Mouse (Mus musculus) liver, embryonic 14.5 days (tissue): ENCODE data around the gene Trmt2a.

ENCODE experiments used
- CTCF ChIP-seq: IDR thresholded peaks from 2 replicates; pipeline ENCODE4 v1.5.1; 2016; ENCODE audit warnings: antibody characterized with exemption, low read depth, control low read depth
- EP300 ChIP-seq: IDR thresholded peaks from 2 replicates; pipeline ENCODE4 v1.6.1; 2016; ENCODE audit warnings: antibody characterized with exemption, low read depth

DNA sequence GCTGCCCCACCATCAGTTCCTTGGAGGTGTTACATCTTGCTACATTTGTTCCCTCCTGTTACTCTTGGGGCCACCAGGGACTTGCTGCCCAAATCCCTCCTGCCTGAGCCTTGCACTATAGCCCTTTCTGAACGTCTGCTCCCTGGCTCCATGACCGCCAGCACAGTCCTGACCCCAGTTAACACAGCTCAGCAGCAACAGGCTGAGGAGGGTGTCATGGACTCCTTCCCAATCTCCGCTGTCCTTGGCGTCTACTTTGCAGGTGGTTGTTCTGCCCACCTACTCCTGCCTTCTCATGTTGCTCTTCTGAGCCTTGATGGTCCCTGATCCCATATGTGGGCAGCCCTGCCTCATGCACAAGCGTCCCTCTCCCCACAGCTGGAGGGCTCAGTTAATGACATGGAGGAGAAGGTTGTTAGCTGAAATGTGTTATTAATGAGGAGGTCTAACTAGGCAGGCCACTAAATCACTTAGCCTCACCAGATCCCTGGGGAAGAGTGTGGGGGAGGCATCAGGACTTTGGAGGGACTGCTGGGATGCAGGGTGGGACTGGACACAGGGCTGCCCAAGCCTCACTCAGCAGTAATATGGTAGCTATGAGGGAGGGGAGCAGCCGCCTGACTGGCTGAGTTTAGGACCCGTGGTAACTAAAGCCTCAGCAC lies 44.9 kb upstream of the Trmt2a start:
- TF ChIP-seq CTCF (no peak), EP300 (no peak)
